9 mouse cellular contexts compared by ENCODE assay signal in genomic region chr2:151038811-151039222, GRCm38 (mm10). TPM values are rescaled to one million over a fixed set of nuclear protein-coding genes. Genes with fewer than 3 reads are reported as not detected.
DNase-seq lines count a peak whose midpoint lies in the region; ATAC-seq and TF ChIP-seq lines count a peak whose summit lies in the region.
"Had no signal": no experiment of that assay in that cellular context is flagged by ENCODE, and none has a peak within 500 bp of the region (broad histone marks: within the 10 kb centered on the region; RNA-seq: fewer than 3 reads in every experiment).

No protein-coding gene starts in this region.

- peak overlapping the region; percentile 92 for H3K4me2 ChIP-seq in heart, embryonic 16.5 days (ENCODE audit: low read depth, low read length)
- peak overlapping the region; percentile 84 for H3K4me2 ChIP-seq in embryonic facial prominence, embryonic 15.5 days (replicated peaks)
- H3K4me2 ChIP-seq in limb, embryonic 11.5 days (ENCODE audit: low read depth, severe bottlenecking), result peak overlapping the region; percentile 70

- no peaks in the 10 kb centered on the region for H3K27me3 ChIP-seq in heart, embryonic 16.5 days (ENCODE audit: control insufficient read depth, insufficient read depth, low read length)
- no peaks in the 10 kb centered on the region for H3K27me3 ChIP-seq in embryonic facial prominence, embryonic 15.5 days
- no peaks in the 10 kb centered on the region for H3K27me3 ChIP-seq in limb, embryonic 11.5 days (ENCODE audit: control insufficient read depth, insufficient read depth, low read length)

- peak overlapping the region; percentile 79 for H3K27ac ChIP-seq in heart, embryonic 16.5 days (ENCODE audit: low read length)
- peak overlapping the region; percentile 19; the same call in 1 of the 2 replicates for H3K27ac ChIP-seq in ES-E14 (ENCODE audit: insufficient read depth, low read depth, low read length, poor library complexity, severe bottlenecking)
- H3K27ac ChIP-seq in embryonic facial prominence, embryonic 15.5 days (replicated peaks), result peak overlapping the region; percentile 71
- H3K27ac ChIP-seq in limb, embryonic 11.5 days (replicated peaks; ENCODE audit: low read depth, low read length), result 0 out of 2 replicates have a peak overlapping the region, but pooled peaks have one; percentile 56

- H3K4me1 ChIP-seq in heart, embryonic 16.5 days (ENCODE audit: control insufficient read depth, insufficient read depth, low read length), result peaks cover 11% of the 10 kb centered on the region; the same call in 1 of the 2 replicates
- H3K4me1 ChIP-seq in ES-E14 (ENCODE audit: control insufficient read depth in 2 of 2, insufficient read depth in 2 of 2, low read length in 2 of 2, poor library complexity in 1 of 2), result peaks cover 0 to 6% of the 10 kb centered on the region in 2 experiments; a peak in 2 of 4 replicates
- H3K4me1 ChIP-seq in embryonic facial prominence, embryonic 15.5 days, result peaks cover 12% of the 10 kb centered on the region
- peaks cover 5% of the 10 kb centered on the region; the same call in 1 of the 2 replicates for H3K4me1 ChIP-seq in limb, embryonic 11.5 days (ENCODE audit: control insufficient read depth, insufficient read depth, low read length)

- in situ Hi-C loops in ES-E14 (cut with MboI; ENCODE audit: low sequenced_read_pairs in 2 of 2, unreplicated experiment in 2 of 2), result no loop called here

- DNase-seq in heart, adult 8-10 months (ENCODE audit: low spot score), result no peak
- no peak for DNase-seq in ES-E14 (ENCODE audit: low read depth, low spot score)
- peak; percentile 72 for DNase-seq in limb, embryonic 11.5 days (ENCODE audit: low spot score)
- peak; percentile 80 for DNase-seq in neural tube, embryonic 10.5 days (ENCODE audit: extremely low spot score, low spot score)
- DNase-seq in urinary bladder, postnatal 25 days (ENCODE audit: low spot score), result no peak
- no peak for DNase-seq in adrenal gland, adult 18-20 months (ENCODE audit: low spot score in 2 of 2)

- peak overlapping the region; percentile 98 for H3K9ac ChIP-seq in heart, embryonic 16.5 days (ENCODE audit: low read length)
- peak overlapping the region; percentile 99 for H3K9ac ChIP-seq in ES-E14 (ENCODE audit: insufficient read depth, low read depth, low read length, poor library complexity, severe bottlenecking)
- H3K9ac ChIP-seq in embryonic facial prominence, embryonic 15.5 days, result peak overlapping the region; percentile 90
- H3K9ac ChIP-seq in limb, embryonic 11.5 days (ENCODE audit: low read length), result peak overlapping the region; percentile 97

- peak; percentile 59 for ATAC-seq in heart, embryonic 16.5 days (replicated peaks; ENCODE audit: extremely low read depth, insufficient read depth, low FRiP score)
- ATAC-seq in embryonic facial prominence, embryonic 15.5 days (ENCODE audit: insufficient number of reproducible peaks, low FRiP score, low TSS enrichment, low read depth), result peak; percentile 70
- no peak; the same call in 1 of the 2 replicates for ATAC-seq in limb, embryonic 11.5 days (ENCODE audit: insufficient number of reproducible peaks, low FRiP score, low TSS enrichment, low read depth)

- peak overlapping the region; percentile 97 for H3K4me3 ChIP-seq in heart, embryonic 16.5 days (ENCODE audit: low read length)
- peak overlapping the region; percentile 78 to 95 for H3K4me3 ChIP-seq in ES-E14 (ENCODE audit: insufficient read depth in 1 of 2, low read depth in 1 of 2, low read length in 2 of 2, poor library complexity in 1 of 2, severe bottlenecking in 1 of 2)
- H3K4me3 ChIP-seq in embryonic facial prominence, embryonic 15.5 days (replicated peaks), result peak overlapping the region; percentile 84
- H3K4me3 ChIP-seq in limb, embryonic 11.5 days (ENCODE audit: low read depth, low read length), result peak overlapping the region; percentile 90

- H3K9me3 ChIP-seq in heart, embryonic 16.5 days (replicated peaks; ENCODE audit: control insufficient read depth, low read length), result no peaks in the 10 kb centered on the region
- H3K9me3 ChIP-seq in ES-E14 (ENCODE audit: control insufficient read depth, insufficient read depth, low read depth, low read length), result no peaks in the 10 kb centered on the region
- H3K9me3 ChIP-seq in embryonic facial prominence, embryonic 15.5 days (replicated peaks), result no peaks in the 10 kb centered on the region
- H3K9me3 ChIP-seq in limb, embryonic 11.5 days (ENCODE audit: control insufficient read depth, low read length), result no peaks in the 10 kb centered on the region

- H3K36me3 ChIP-seq in heart, embryonic 16.5 days (ENCODE audit: control insufficient read depth, insufficient read depth), result no peaks in the 10 kb centered on the region
- H3K36me3 ChIP-seq in ES-E14 (ENCODE audit: control insufficient read depth, insufficient read depth, low read length, poor library complexity, severe bottlenecking), result no peaks in the 10 kb centered on the region
- 0 out of 2 replicates have a peak, but pooled peaks cover 4% of the 10 kb centered on the region for H3K36me3 ChIP-seq in embryonic facial prominence, embryonic 15.5 days
- H3K36me3 ChIP-seq in limb, embryonic 11.5 days (ENCODE audit: control insufficient read depth, insufficient read depth, low read length), result no peaks in the 10 kb centered on the region

- WGBS in heart, embryonic 16.5 days, result under 1% methylated on average over 30 of the region's 30 CpGs
- WGBS in embryonic facial prominence, embryonic 15.5 days, result 1% methylated on average over 30 of the region's 30 CpGs
- WGBS in limb, embryonic 11.5 days, result under 1% methylated on average over 30 of the region's 30 CpGs

TF ChIP-seq in ES-E14, 5 proteins besides CTCF, POLR2A, EP300 and RAD21:
- no peak for TF ChIP-seq CHD2 (IDR thresholded peaks at IDR 0.05; ENCODE audit: low read depth, low read length)
- TF ChIP-seq MAFK (IDR thresholded peaks at IDR 0.05; ENCODE audit: insufficient read depth, low read depth, low read length), result no peak; the same call in 1 of the 2 replicates
- TF ChIP-seq ZNF384 (IDR thresholded peaks at IDR 0.05; ENCODE audit: low read depth, low read length), result no peak
- TF ChIP-seq HCFC1 (IDR thresholded peaks at IDR 0.05; ENCODE audit: borderline replicate concordance, insufficient read depth, low read length), result no peak
- TF ChIP-seq ZC3H11A (IDR thresholded peaks at IDR 0.05; ENCODE audit: borderline replicate concordance, low read depth, low read length), result no peak

RNA-seq across cellular contexts. Expression of gene Ninl, which starts 0.4 kb away (rescaled TPM):
- 3.2 TPM in 2 replicates for polyA plus RNA-seq in heart, embryonic 16.5 days (2015; fragmentation: Nextera tagmentation; extraction: Ambion mirVana)
- 1 to 10 TPM in 3 of 4 experiments, under 1 TPM in 1; 0.82 to 2.2 (median 1.9) TPM for total RNA-seq in heart, adult 8-10 months (2022)
- total RNA-seq in ES-E14 (2012; rRNA removed), result 22.4 and 26.7 TPM in 2 replicates
- 6.7 and 6.8 TPM in 2 replicates for polyA plus RNA-seq in embryonic facial prominence, embryonic 15.5 days (2015; fragmentation: Nextera tagmentation; extraction: Ambion mirVana)
- polyA plus RNA-seq in limb, embryonic 11.5 days (2014; fragmentation: Nextera tagmentation; extraction: Ambion mirVana), result 11.5 and 13.6 TPM in 2 replicates
- total RNA-seq in adrenal gland, adult 18-20 months (2021), result 10 to 100 TPM in 1 of 2 experiments, 1 to 10 TPM in 1; 8.1 to 32.8 TPM

RNA-seq across cellular contexts. Expression of gene Nanp, which starts 0.4 kb away (rescaled TPM):
- 17.8 and 22.0 TPM in 2 replicates for polyA plus RNA-seq in heart, embryonic 16.5 days (2015; fragmentation: Nextera tagmentation; extraction: Ambion mirVana)
- 1 to 10 TPM in 3 of 4 experiments, under 1 TPM in 1; 0.95 to 2.2 (median 2.1) TPM for total RNA-seq in heart, adult 8-10 months (2022)
- total RNA-seq in ES-E14 (2012; rRNA removed), result 8.9 and 11.8 TPM in 2 replicates
- polyA plus RNA-seq in embryonic facial prominence, embryonic 15.5 days (2015; fragmentation: Nextera tagmentation; extraction: Ambion mirVana), result 42.0 and 43.9 TPM in 2 replicates
- 50.1 and 53.5 TPM in 2 replicates for polyA plus RNA-seq in limb, embryonic 11.5 days (2014; fragmentation: Nextera tagmentation; extraction: Ambion mirVana)
- total RNA-seq in adrenal gland, adult 18-20 months (2021), result 1 to 10 TPM; 7.8 to 9.2 TPM

RNA-seq across cellular contexts. Expression of gene Gm14151, which starts 53.3 kb away (rescaled TPM):
- not detected in 2 replicates for polyA plus RNA-seq in heart, embryonic 16.5 days (2015; fragmentation: Nextera tagmentation; extraction: Ambion mirVana)
- not detected for total RNA-seq in heart, adult 8-10 months (2022)
- not detected in 2 replicates for total RNA-seq in ES-E14 (2012; rRNA removed)
- not detected in 2 replicates for polyA plus RNA-seq in embryonic facial prominence, embryonic 15.5 days (2015; fragmentation: Nextera tagmentation; extraction: Ambion mirVana)
- not detected in 2 replicates for polyA plus RNA-seq in limb, embryonic 11.5 days (2014; fragmentation: Nextera tagmentation; extraction: Ambion mirVana)
- total RNA-seq in adrenal gland, adult 18-20 months (2021), result not detected
- polyA plus RNA-seq: brain, embryonic 14.5 days had no signal

RNA-seq across cellular contexts. Expression of gene Gm14147, which starts 59.2 kb away (rescaled TPM):
- polyA plus RNA-seq in heart, embryonic 16.5 days (2015; fragmentation: Nextera tagmentation; extraction: Ambion mirVana), result not detected in 2 replicates
- not detected for total RNA-seq in heart, adult 8-10 months (2022)
- 0.16 TPM in 1 of 2 replicates, not detected in the other for total RNA-seq in ES-E14 (2012; rRNA removed)
- polyA plus RNA-seq in embryonic facial prominence, embryonic 15.5 days (2015; fragmentation: Nextera tagmentation; extraction: Ambion mirVana), result not detected in 2 replicates
- not detected in 2 replicates for polyA plus RNA-seq in limb, embryonic 11.5 days (2014; fragmentation: Nextera tagmentation; extraction: Ambion mirVana)
- total RNA-seq in adrenal gland, adult 18-20 months (2021), result not detected
- polyA plus RNA-seq: brain, embryonic 14.5 days had no signal

Comparison
In these comparisons a context has a peak if more than half of its experiments do, and no peak if none do; other contexts are left out.
1. H3K27ac ChIP-seq: peak in every context shown above with its lines; median percentile 79 in heart, embryonic 16.5 days; 71 in embryonic facial prominence, embryonic 15.5 days; 56 in limb, embryonic 11.5 days; 19 in ES-E14.
2. DNase-seq: peak in limb, embryonic 11.5 days (single experiment) and neural tube, embryonic 10.5 days (single experiment); none in heart, adult 8-10 months (single experiment), ES-E14 (single experiment), urinary bladder, postnatal 25 days (single experiment) and adrenal gland, adult 18-20 months (0 of 2).
3. Peak in every context shown above with its lines, with median percentiles within 50 percentile points of each other: H3K4me2 ChIP-seq, H3K4me3 ChIP-seq and H3K9ac ChIP-seq.